Mouse (Mus musculus) kidney, adult 10 weeks (tissue): Measurements from ENCODE around the gene Il10rb. TPM values are rescaled to one million over a fixed set of nuclear protein-coding genes. Genes with fewer than 3 reads are reported as not detected.

Source experiments
- polyA plus RNA-seq: library from polyadenylated mRNA; stranded (reverse); fragments of 350-450 nt; fragmentation: Illumina TruSeq; extraction: RNeasy Lipid Tissue Mini Kit (QIAGEN cat#74804); gene quantifications from one replicate; pipeline ENCODE4 v1.2.3, GENCODE M21; 2014; ENCODE audit warnings: low read depth, low replicate concordance

Il10rb gene
- 58.5 TPM for polyA plus RNA-seq

DNA sequence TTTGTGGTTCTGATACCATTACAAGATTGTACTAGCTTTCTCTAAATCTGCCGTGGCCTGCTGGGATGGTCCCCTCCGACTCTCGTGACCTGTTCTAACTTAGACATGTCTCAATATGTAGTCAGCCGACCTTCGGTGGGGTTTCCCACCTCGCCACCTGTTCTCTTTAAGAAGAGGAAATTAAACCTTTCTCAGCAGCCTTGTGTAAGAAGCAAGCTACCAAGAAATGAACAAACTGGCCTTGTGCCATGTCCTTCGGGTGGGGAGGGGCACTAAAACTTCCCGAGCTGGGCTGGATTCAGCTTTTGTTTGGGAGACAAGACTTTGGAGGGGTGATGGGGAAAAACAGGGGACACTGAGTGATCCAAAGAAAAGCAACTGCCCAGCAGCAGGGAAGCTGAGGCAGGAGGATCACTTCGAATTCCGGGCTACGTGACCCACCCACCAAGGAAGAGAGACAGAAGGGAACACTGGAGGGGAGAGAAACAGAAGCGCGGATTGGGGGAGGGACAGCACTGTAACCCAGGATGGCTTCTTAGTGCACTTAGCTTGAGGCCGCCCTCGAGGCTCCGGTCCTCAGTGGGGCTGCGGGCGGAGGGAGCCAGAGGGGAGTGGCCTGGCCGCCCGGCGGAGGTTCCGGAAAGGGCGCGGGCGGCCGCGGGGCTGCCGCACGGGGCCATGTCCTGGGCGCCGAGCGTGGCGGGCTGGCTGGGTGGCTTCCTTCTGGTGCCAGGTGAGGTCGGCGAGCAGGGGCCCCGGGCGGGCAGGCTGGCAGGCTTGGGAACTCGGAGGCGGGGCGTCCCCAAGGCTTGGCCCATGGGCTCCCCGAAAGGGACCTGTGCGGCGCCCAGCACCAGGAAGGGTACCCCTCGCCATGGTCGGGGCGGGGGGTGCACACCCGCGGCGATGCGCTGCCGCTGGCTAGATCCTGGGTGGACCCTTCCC lies at the start of gene Il10rb:
Gene Il10rb, plus strand, starts transcription at position 525 of the 945 bp plus-strand sequence.

GRCm38 (mm10) chr16:91372577-91373472 lies 33.1 kb upstream of the Il10rb start, which contains the start of gene Ifnar2:
Gene Ifnar2, plus strand, starts transcription at chr16:91372783.

DNA sequence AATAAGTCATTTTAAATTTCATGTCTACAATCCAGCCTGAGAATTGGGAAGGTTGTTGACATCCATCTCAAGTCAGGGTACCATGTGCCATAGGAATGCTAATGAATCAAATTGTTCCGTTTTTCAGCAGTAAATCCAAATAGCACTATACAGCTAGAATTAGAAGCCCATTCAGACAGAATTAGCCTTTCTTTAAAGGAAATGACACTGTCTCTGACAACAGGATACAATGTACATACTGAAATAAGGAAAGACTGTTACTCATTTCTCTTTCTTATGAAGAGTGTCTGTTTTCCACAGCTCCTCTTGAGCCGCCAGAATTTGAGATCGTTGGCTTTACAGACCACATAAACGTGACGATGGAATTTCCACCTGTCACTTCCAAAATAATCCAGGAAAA lies 14.5 kb upstream of the Il10rb start, which contains the start of gene Gm21970:
Gene Gm21970, plus strand, starts transcription at position 301 of the 400 bp plus-strand sequence.

Other genes with a start within 250 kb of the Il10rb start
- not detected for gene Olig2, start 180.7 kb upstream of the Il10rb start, polyA plus RNA-seq
- not detected for gene Olig1, start 136.4 kb upstream of the Il10rb start, polyA plus RNA-seq
- gene Ifnar2, start 33.4 kb upstream of the Il10rb start, polyA plus RNA-seq: 62.9 TPM
- gene Gm21970, start 14.4 kb upstream of the Il10rb start, polyA plus RNA-seq: 5.7 TPM
- 78.3 TPM for gene Ifnar1, start 79.1 kb downstream of the Il10rb start, polyA plus RNA-seq
- gene Ifngr2, start 140.9 kb downstream of the Il10rb start, polyA plus RNA-seq: 11.8 TPM
- 45.9 TPM for gene Tmem50b, start 191.6 kb downstream of the Il10rb start, polyA plus RNA-seq
- gene Dnajc28, start 212.9 kb downstream of the Il10rb start, polyA plus RNA-seq: 31.2 TPM
- 9.7 TPM for gene Gart, start 240.8 kb downstream of the Il10rb start, polyA plus RNA-seq
- 269 TPM for gene Son, start 241.3 kb downstream of the Il10rb start, polyA plus RNA-seq